Mouse (Mus musculus) G1E (cell line): ENCODE measurements at regions not wholly inside any gene's neighbourhood (a gene's known extent, or its start where the extent isn't known, plus 50 kb on each side); places are given as distances from the start of the nearest gene placed in this dataset.

ENCODE experiments used
- ATAC-seq: 2 replicates; pipeline ENCODE4 v1.8.0; 2016; ENCODE audit warnings: mild to moderate bottlenecking; ENCODE audit not compliant: insufficient number of reproducible peaks, poor library complexity, low FRiP score, severe bottlenecking; ENCODE audit errors: extremely low read depth
- DNase-seq: peaks from one replicate; pipeline ENCODE4 v3.0.0; 2012; ENCODE audit warnings: low spot score
- H3K27me3 ChIP-seq: 2 replicates; pipeline ENCODE4 v1.6.1; 2012; ENCODE audit warnings: mild to moderate bottlenecking, low read length, inconsistent platforms; ENCODE audit not compliant: insufficient read depth
- H3K36me3 ChIP-seq: replicated peaks from 2 replicates; pipeline ENCODE3; 2012; ENCODE audit warnings: mild to moderate bottlenecking, inconsistent platforms
- H3K4me1 ChIP-seq: 2 replicates; pipeline ENCODE4 v1.6.1; 2012; ENCODE audit warnings: low read depth, low read length, inconsistent platforms, mixed read lengths; ENCODE audit not compliant: insufficient read depth
- H3K4me3 ChIP-seq: 2 replicates; pipeline ENCODE4 v1.5.1; 2012; ENCODE audit warnings: low read depth, mild to moderate bottlenecking, inconsistent platforms, low read length, moderate library complexity, mixed read lengths
- H3K9me3 ChIP-seq: replicated peaks from 2 replicates; pipeline ENCODE4 v1.6.1; 2012; ENCODE audit warnings: inconsistent platforms
- CTCF ChIP-seq: IDR thresholded peaks from 2 replicates; pipeline ENCODE4 v1.5.1; 2012; ENCODE audit warnings: low read depth, low read length, inconsistent platforms, mixed read lengths
- GATA1 ChIP-seq: IDR thresholded peaks from 2 replicates; pipeline ENCODE4 v1.6.1; 2012; ENCODE audit warnings: borderline replicate concordance, low read length, inconsistent platforms, mixed read lengths
- GATA2 ChIP-seq: IDR thresholded peaks from 2 replicates; pipeline ENCODE4 v1.6.1; 2012; ENCODE audit warnings: low read depth, low read length, inconsistent platforms, borderline replicate concordance
- POLR2AphosphoS5 ChIP-seq: IDR thresholded peaks from 2 replicates; pipeline ENCODE4 v1.6.1; 2012; ENCODE audit warnings: low read depth, low read length, inconsistent platforms; ENCODE audit not compliant: insufficient replicate concordance
- TAL1 ChIP-seq: conservative IDR thresholded peaks from 2 replicates; pipeline ENCODE4 v1.6.1; 2012; ENCODE audit warnings: low read depth, low read length, inconsistent platforms, mixed read lengths

GRCm38 (mm10) chr2:57175219-57175618 lies 51.4 kb upstream of the Nr4a2 start:
- Histone ChIP-seq H3K36me3 (no peaks in the 10 kb centered on the region), H3K4me1 (peaks cover 19% of the 10 kb centered on the region), H3K4me3 (no peak overlapping the region), H3K27me3 (no peaks in the 10 kb centered on the region), H3K9me3 (no peaks in the 10 kb centered on the region)
- no peak for TF ChIP-seq GATA2
- no peak for TF ChIP-seq POLR2AphosphoS5
- TF ChIP-seq GATA1, result no peak
- TF ChIP-seq TAL1, result no peak
- no peak for TF ChIP-seq CTCF
- ATAC-seq (no peak), DNase-seq (no peak)
